Mouse (Mus musculus): ENCODE results near the gene Gm5580. TPM values are rescaled to one million over a fixed set of nuclear protein-coding genes. Genes with fewer than 3 reads are reported as not detected.
"Not testable (repeated sequence)": the region's sequence is repeated elsewhere in the genome, so short reads cannot be mapped to it uniquely, and the experiment has no call there.

Gm5580 gene
- polyA plus RNA-seq (2014; fragmentation: Nextera tagmentation; extraction: Ambion mirVana) = 0.48 and 0.58 TPM in 2 replicates

- DNase-seq (ENCODE audit: low spot score); H3K4me3 ChIP-seq (ENCODE audit: low read depth, low read length); H3K9me3 ChIP-seq (replicated peaks; ENCODE audit: control insufficient read depth, low read length); H3K9ac ChIP-seq (ENCODE audit: low read length); H3K4me2 ChIP-seq (ENCODE audit: low read length); H3K27ac ChIP-seq (ENCODE audit: low read depth, low read length); ATAC-seq; H3K4me1 ChIP-seq (ENCODE audit: control insufficient read depth, insufficient read depth, low read length); H3K36me3 ChIP-seq (ENCODE audit: control insufficient read depth, insufficient read depth, low read length); H3K27me3 ChIP-seq (replicated peaks; ENCODE audit: control insufficient read depth, insufficient read depth, low read length): not testable (repeated sequence)
- 96% methylated on average over 11 of the region's 11 CpGs for WGBS
Measured at GRCm38 (mm10) chr6:116550841-116551240, at the start of gene Gm5580. Gm5580 (plus strand) TSS chr6:116551141.

GRCm38 (mm10) chr6:116506302-116507003 is 44.5 kb upstream of the Gm5580 start, which contains the start of gene Olfr212:
Olfr212 (plus strand) TSS chr6:116506516.
- not testable (repeated sequence) for H3K9ac ChIP-seq (ENCODE audit: low read length); H3K27ac ChIP-seq (ENCODE audit: low read depth, low read length); H3K4me3 ChIP-seq (ENCODE audit: low read depth, low read length); H3K9me3 ChIP-seq (replicated peaks; ENCODE audit: control insufficient read depth, low read length); H3K4me2 ChIP-seq (ENCODE audit: low read length); DNase-seq (ENCODE audit: low spot score); H3K36me3 ChIP-seq (ENCODE audit: control insufficient read depth, insufficient read depth, low read length); H3K4me1 ChIP-seq (ENCODE audit: control insufficient read depth, insufficient read depth, low read length); H3K27me3 ChIP-seq (replicated peaks; ENCODE audit: control insufficient read depth, insufficient read depth, low read length); ATAC-seq
- WGBS = 93% methylated on average over 19 of the region's 20 CpGs

GRCm38 (mm10) chr6:116514832-116515231 is 36.1 kb upstream of the Gm5580 start:
- H3K4me2 ChIP-seq (ENCODE audit: low read length) = no peak overlapping the region
- no peaks in the 10 kb centered on the region for H3K36me3 ChIP-seq (ENCODE audit: control insufficient read depth, insufficient read depth, low read length)
- H3K9ac ChIP-seq (ENCODE audit: low read length) = no peak overlapping the region
- H3K4me3 ChIP-seq (ENCODE audit: low read depth, low read length) = no peak overlapping the region
- H3K4me1 ChIP-seq (ENCODE audit: control insufficient read depth, insufficient read depth, low read length) = no peaks in the 10 kb centered on the region
- DNase-seq (ENCODE audit: low spot score) (no peak), ATAC-seq (no peak)
- no peak overlapping the region for H3K27ac ChIP-seq (ENCODE audit: low read depth, low read length)
- no peaks in the 10 kb centered on the region for H3K27me3 ChIP-seq (replicated peaks; ENCODE audit: control insufficient read depth, insufficient read depth, low read length)
- H3K9me3 ChIP-seq (replicated peaks; ENCODE audit: control insufficient read depth, low read length) = no peaks in the 10 kb centered on the region

- H3K4me3 ChIP-seq (ENCODE audit: low read depth, low read length) = no peak within 1 kb of the TSS
- H3K9ac ChIP-seq (ENCODE audit: low read length) = no peak within 1 kb of the TSS
- WGBS = 94% methylated on average over 1 of the region's 1 CpGs
Measured at GRCm38 (mm10) chr6:116538156-116538555, 12.8 kb upstream of the Gm5580 start, which contains the start of gene Olfr213. Olfr213 (plus strand) TSS chr6:116538456.

GRCm38 (mm10) chr6:116542500-116542899 is 8.4 kb upstream of the Gm5580 start:
- DNase-seq (ENCODE audit: low spot score) (no peak), ATAC-seq (no peak)
- H3K9me3 ChIP-seq (replicated peaks; ENCODE audit: control insufficient read depth, low read length) = no peaks in the 10 kb centered on the region
- no peaks in the 10 kb centered on the region for H3K36me3 ChIP-seq (ENCODE audit: control insufficient read depth, insufficient read depth, low read length)
- no peak overlapping the region for H3K27ac ChIP-seq (ENCODE audit: low read depth, low read length)
- no peak overlapping the region for H3K9ac ChIP-seq (ENCODE audit: low read length)
- no peak overlapping the region for H3K4me3 ChIP-seq (ENCODE audit: low read depth, low read length)
- WGBS = 91% methylated on average over 2 of the region's 2 CpGs
- no peaks in the 10 kb centered on the region for H3K27me3 ChIP-seq (replicated peaks; ENCODE audit: control insufficient read depth, insufficient read depth, low read length)
- no peak overlapping the region for H3K4me2 ChIP-seq (ENCODE audit: low read length)
- no peaks in the 10 kb centered on the region for H3K4me1 ChIP-seq (ENCODE audit: control insufficient read depth, insufficient read depth, low read length)

More at GRCm38 (mm10) chr6:116538156-116538555, 12.8 kb upstream of the Gm5580 start, which contains the start of gene Olfr213:
- Histone ChIP-seq H3K4me2 (ENCODE audit: low read length) (no peak within 1 kb of the TSS), H3K36me3 (ENCODE audit: control insufficient read depth, insufficient read depth, low read length) (no peaks in the 10 kb centered on the region), H3K27me3 (replicated peaks; ENCODE audit: control insufficient read depth, insufficient read depth, low read length) (no peaks in the 10 kb centered on the region), H3K4me1 (ENCODE audit: control insufficient read depth, insufficient read depth, low read length) (no peaks in the 10 kb centered on the region), H3K9me3 (replicated peaks; ENCODE audit: control insufficient read depth, low read length) (no peaks in the 10 kb centered on the region), H3K27ac (ENCODE audit: low read depth, low read length) (no peak within 1 kb of the TSS)
- no peak for DNase-seq (ENCODE audit: low spot score)
- no peak for ATAC-seq

- no peaks in the 10 kb centered on the region for H3K27me3 ChIP-seq (replicated peaks; ENCODE audit: control insufficient read depth, insufficient read depth, low read length)
- H3K9ac ChIP-seq (ENCODE audit: low read length) = no peak within 1 kb of the TSS
- no peak within 1 kb of the TSS for H3K4me2 ChIP-seq (ENCODE audit: low read length)
- ATAC-seq (no peak), DNase-seq (ENCODE audit: low spot score) (no peak)
- WGBS = 84% methylated on average over 1 of the region's 1 CpGs
- no peak within 1 kb of the TSS for H3K4me3 ChIP-seq (ENCODE audit: low read depth, low read length)
- no peak within 1 kb of the TSS for H3K27ac ChIP-seq (ENCODE audit: low read depth, low read length)
- no peaks in the 10 kb centered on the region for H3K9me3 ChIP-seq (replicated peaks; ENCODE audit: control insufficient read depth, low read length)
- no peaks in the 10 kb centered on the region for H3K4me1 ChIP-seq (ENCODE audit: control insufficient read depth, insufficient read depth, low read length)
- H3K36me3 ChIP-seq (ENCODE audit: control insufficient read depth, insufficient read depth, low read length) = no peaks in the 10 kb centered on the region
Measured at GRCm38 (mm10) chr6:116553935-116554334, 3.0 kb downstream of the Gm5580 start, which contains the start of gene Olfr214. Olfr214 (plus strand) TSS chr6:116554235.

- Histone ChIP-seq H3K4me1 (ENCODE audit: control insufficient read depth, insufficient read depth, low read length) (no peaks in the 10 kb centered on the region), H3K9ac (ENCODE audit: low read length) (no peak overlapping the region), H3K9me3 (replicated peaks; ENCODE audit: control insufficient read depth, low read length) (no peaks in the 10 kb centered on the region), H3K27me3 (replicated peaks; ENCODE audit: control insufficient read depth, insufficient read depth, low read length) (no peaks in the 10 kb centered on the region), H3K36me3 (ENCODE audit: control insufficient read depth, insufficient read depth, low read length) (no peaks in the 10 kb centered on the region), H3K4me2 (ENCODE audit: low read length) (no peak overlapping the region), H3K27ac (ENCODE audit: low read depth, low read length) (no peak overlapping the region), H3K4me3 (ENCODE audit: low read depth, low read length) (no peak overlapping the region)
- DNase-seq (ENCODE audit: low spot score) (no peak), ATAC-seq (no peak)
- 72% methylated on average over 3 of the region's 3 CpGs for WGBS
Measured at GRCm38 (mm10) chr6:116554952-116555351, 4.0 kb downstream of the Gm5580 start.

GRCm38 (mm10) chr6:116569834-116570233 is 18.9 kb downstream of the Gm5580 start:
- 42% methylated on average over 3 of the region's 3 CpGs for WGBS

GRCm38 (mm10) chr6:116584095-116584494 is 33.2 kb downstream of the Gm5580 start, which contains the start of gene Olfr215:
Olfr215 (minus strand) TSS chr6:116584195.
- no peak for DNase-seq (ENCODE audit: low spot score)
- WGBS = 51% methylated on average over 4 of the region's 4 CpGs

More at GRCm38 (mm10) chr6:116569834-116570233, 18.9 kb downstream of the Gm5580 start:
- Histone ChIP-seq H3K4me1 (ENCODE audit: control insufficient read depth, insufficient read depth, low read length) (no peaks in the 10 kb centered on the region), H3K27me3 (replicated peaks; ENCODE audit: control insufficient read depth, insufficient read depth, low read length) (no peaks in the 10 kb centered on the region), H3K9ac (ENCODE audit: low read length) (no peak overlapping the region), H3K36me3 (ENCODE audit: control insufficient read depth, insufficient read depth, low read length) (no peaks in the 10 kb centered on the region), H3K9me3 (replicated peaks; ENCODE audit: control insufficient read depth, low read length) (no peaks in the 10 kb centered on the region), H3K4me2 (ENCODE audit: low read length) (no peak overlapping the region), H3K4me3 (ENCODE audit: low read depth, low read length) (no peak overlapping the region), H3K27ac (ENCODE audit: low read depth, low read length) (no peak overlapping the region)
- DNase-seq (ENCODE audit: low spot score) (peak; percentile 69), ATAC-seq (no peak)

More at GRCm38 (mm10) chr6:116584095-116584494, 33.2 kb downstream of the Gm5580 start, which contains the start of gene Olfr215:
- Histone ChIP-seq H3K9me3 (replicated peaks; ENCODE audit: control insufficient read depth, low read length) (no peaks in the 10 kb centered on the region), H3K27ac (ENCODE audit: low read depth, low read length) (no peak within 1 kb of the TSS), H3K4me1 (ENCODE audit: control insufficient read depth, insufficient read depth, low read length) (no peaks in the 10 kb centered on the region), H3K9ac (ENCODE audit: low read length) (no peak within 1 kb of the TSS), H3K4me3 (ENCODE audit: low read depth, low read length) (no peak within 1 kb of the TSS), H3K27me3 (replicated peaks; ENCODE audit: control insufficient read depth, insufficient read depth, low read length) (no peaks in the 10 kb centered on the region), H3K36me3 (ENCODE audit: control insufficient read depth, insufficient read depth, low read length) (no peaks in the 10 kb centered on the region), H3K4me2 (ENCODE audit: low read length) (no peak within 1 kb of the TSS)
- ATAC-seq = no peak

All from forebrain, embryonic 14.5 days (tissue).